Mouse (Mus musculus): ENCODE data around the gene Exoc5.
A peak's percentile ranks its signal among the peaks of the same experiment; 100 is the strongest.
"Not testable (repeated sequence)": the region's sequence is repeated elsewhere in the genome, so short reads cannot be mapped to it uniquely, and the experiment has no call there.

The Exoc5 gene

DNA sequence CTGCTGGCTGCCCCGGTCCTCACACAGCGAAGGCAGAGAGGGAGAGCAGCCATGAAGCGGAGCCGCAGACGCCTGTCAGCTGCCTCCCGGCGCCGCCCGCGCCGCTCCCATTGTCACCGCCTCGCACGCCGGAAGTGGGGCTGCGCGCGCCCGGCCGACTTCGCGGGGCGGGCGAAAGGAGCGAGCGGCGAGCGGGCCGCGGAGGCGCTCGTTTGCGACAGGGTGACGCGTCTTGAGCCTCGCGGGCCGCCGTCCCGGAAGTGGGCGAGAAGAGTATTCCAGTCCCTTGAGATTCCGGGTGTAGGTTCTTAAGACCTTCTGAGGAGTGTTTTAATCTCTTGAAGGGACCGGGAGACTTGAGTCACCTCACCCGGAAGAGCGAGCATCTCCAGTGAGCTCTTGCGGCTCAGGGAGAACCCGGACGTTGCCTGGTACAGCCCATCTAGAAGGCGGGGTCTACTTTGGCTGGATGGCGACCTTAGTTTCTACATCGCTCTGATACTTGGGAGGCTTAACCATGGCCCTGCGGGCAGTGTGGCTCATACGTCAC is at the start of gene Exoc5:
Gene Exoc5 (minus strand): TSS at position 380 of the 550 bp plus-strand sequence.
- DNase-seq (ENCODE audit: extremely low read depth, low read depth, low spot score): peak; percentile 81

DNA sequence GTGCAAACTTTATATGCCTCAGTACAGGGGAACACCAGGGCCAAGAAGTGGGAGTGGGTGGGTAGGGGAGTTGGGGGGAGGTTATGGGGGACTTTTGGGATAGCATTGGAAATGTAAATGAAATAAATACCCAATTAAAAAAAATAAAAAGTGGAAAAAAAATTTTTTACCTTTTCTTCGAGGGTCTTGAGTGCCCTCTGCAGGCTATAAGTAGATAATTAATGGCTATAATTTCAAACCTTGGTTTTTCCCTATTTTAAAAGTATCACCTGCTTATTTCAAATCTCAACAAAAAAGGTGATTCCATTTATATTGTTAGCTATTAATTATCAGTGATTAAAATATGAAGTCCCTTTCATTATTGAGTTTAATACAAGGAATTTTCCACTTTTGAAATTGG is 25.3 kb upstream of the Exoc5 start:
- DNase-seq (ENCODE audit: extremely low read depth, low read depth, low spot score): not testable (repeated sequence)

DNA sequence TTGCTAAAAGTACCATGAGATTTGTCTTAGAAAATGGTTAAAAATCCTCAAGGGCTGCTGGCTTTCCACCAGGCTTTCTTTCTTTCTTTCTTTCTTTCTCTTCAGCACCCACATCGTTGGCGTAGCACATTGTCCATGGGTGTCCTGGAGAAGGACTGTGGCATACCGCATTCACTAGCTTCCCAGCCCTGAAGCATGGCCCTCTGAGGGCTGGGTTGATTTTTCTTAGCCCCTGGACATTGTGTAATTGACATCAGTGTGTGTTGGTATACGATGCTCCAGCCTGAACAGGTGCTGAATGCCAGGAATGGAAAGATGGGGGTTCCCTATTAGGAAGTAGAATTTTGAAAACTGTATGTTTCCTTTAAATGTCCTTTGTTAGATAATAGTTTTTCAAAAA is 24.8 kb upstream of the Exoc5 start:
- no peak for DNase-seq (ENCODE audit: extremely low read depth, low read depth, low spot score)

DNA sequence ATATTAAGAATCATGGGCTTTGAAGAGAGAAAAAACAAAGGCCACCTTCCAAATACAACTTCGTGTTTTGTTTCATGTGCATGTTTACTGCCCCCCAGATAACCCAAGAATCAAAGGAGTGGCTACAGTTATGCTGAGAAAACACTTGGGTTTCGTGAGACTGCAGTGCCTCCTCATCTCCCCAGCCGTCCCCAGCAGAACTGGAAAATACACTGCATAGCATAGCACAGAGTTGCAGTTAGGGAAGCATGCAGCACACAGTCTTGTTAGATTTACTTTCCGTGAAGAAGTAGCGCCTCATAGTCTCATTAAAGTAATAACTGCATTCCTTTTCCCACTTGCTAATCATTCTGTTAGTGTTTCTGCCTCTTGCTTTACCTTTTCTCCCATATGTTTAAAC is 23.6 kb upstream of the Exoc5 start:
- DNase-seq (ENCODE audit: extremely low read depth, low read depth, low spot score): no peak

DNA sequence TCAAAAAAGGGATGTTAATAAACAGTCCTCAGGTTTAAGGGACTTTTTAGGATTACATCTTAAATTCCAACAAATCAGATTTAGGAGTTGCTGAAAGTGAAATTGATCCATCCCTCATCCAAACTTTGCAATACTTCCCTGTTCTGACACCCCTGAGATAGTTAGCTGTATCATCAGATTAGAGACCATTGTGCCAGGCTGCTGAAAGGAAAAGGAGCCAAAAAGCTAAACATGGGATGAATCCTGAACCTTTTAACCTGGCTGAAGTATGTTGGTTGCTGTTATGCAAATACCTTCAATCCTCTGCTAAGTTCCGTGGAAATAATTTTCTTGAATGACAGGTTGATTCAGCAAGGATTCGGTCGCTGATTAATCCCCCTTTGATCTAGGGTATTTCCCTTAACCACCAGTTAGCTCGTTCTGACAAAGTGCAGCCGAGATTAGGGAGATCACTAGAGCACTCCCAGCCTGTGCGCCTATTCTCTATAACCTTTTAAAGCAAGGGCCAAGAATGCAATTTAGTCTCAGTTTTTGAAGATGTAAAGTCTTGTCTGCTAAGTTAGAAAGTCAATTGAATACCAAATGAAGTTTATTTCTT is 23.1 kb upstream of the Exoc5 start:
- DNase-seq (ENCODE audit: extremely low read depth, low read depth, low spot score): no peak

DNA sequence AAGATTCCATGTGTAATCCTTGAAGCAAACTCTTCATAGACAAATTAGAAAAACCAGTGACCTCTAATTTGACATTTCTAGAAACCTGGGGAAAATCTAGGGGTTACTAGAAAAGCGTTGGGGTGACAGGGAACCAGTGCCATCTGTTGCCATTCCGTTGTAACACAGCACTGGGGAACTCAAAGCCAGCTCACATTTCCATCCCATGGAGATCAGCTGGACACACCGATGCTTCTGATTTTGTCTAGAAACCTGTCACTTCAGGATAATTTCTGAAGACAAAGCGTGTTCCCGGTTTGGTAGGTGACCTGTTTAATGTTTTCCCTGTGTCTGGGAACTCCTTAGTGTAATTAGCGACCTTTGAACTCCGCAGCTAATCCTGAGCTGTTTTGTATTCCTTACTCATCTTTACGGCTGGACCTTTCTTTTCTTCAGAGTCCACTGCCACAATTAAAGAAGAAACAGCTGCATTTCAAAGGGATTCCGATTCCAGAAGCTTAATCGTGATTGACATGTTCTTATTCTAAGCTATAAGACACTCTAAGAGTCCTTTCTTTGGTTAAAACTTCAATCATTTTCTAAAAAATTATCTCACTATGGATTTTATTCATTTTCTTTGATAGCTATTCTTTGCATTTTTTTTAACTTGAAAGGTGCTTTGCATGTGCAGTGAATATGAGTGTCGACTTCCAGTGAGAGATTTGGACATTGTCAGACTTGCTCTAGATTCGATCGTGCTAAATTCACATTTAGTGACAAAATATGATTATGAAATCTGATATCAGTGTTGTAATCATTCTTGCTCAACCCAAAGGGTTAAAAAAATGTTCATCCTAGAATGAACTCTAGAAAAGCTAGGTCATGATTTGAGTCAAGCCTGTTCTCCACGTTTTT is 21.9 kb upstream of the Exoc5 start:
- DNase-seq (ENCODE audit: extremely low read depth, low read depth, low spot score): no peak

DNA sequence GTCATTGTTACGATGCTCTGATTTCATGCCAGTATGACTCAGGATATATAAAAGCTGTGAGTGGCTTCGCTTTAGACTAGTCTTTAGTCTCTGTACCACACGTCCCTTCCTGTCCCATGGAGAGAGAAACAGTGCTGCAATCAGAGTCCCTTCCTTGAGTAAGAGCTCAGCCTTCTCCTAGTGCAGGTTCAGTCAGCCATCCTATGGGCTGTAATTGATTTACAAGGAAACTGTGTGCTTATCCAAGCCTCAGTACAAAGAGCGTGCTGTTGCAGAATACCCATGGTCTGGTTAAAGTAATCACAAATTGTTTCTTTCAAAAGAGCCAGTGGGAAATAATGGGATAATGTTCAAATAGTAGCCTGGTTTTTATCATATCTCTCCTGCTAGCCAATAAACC is 20.1 kb upstream of the Exoc5 start:
- DNase-seq (ENCODE audit: extremely low read depth, low read depth, low spot score): no peak

DNA sequence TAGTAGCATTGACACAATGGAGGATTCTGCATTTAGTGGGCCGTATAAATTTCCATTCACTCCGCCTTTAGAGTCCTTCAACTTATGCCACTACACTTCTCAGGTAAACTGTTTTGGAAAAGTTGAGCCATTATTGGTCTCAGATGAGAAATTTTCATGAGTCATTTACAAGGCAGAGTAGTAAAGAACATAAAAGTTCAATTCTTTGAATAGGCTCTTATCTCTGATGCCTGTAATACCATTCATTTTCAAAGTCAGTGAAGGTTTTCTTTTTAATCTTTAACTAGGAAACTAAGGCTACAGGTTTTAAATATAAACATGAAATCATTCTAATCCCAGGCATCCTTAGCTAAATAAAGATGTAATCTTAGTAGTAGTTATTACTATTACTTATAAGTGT is 12.4 kb upstream of the Exoc5 start:
- no peak for DNase-seq (ENCODE audit: extremely low read depth, low read depth, low spot score)

DNA sequence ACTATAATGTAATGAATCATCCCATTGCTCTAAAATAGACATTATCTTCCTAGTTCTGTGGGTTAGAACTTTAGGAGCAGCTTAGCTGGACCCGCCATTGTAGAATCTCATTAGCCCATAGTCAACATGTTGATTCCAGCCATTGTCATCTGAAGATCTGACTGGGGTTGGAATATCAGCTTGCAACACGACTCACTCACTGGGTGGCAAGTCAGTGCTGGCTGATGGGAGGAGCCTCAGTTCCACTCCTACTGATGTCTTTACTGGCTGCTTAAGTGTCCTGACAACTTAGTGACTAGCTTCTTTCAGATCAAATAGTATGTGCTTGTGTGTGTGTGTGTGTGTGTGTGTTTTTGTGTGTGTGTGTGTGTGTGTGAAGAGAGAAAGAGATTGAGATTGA is 7.9 kb upstream of the Exoc5 start:
- no peak for DNase-seq (ENCODE audit: extremely low read depth, low read depth, low spot score)

DNA sequence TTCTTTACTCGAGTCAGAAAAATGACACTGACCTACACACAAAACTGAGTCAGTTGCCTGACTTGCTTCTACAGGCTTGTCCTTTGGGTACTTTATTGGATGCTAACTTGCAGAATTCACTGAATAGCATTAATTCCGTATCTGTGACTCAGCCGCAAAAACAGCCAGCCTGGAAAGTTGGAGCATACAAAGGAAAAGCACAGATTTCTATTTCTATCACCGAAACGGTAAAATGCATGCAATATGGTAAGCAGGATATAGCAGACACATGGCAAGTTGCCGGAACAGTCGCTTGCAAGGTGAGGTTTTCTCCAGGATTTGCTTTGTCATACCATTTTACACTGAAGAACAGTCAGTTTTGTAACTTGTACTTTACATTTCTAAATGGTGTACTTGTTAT is 7.4 kb upstream of the Exoc5 start:
- no peak for DNase-seq (ENCODE audit: extremely low read depth, low read depth, low spot score)

DNA sequence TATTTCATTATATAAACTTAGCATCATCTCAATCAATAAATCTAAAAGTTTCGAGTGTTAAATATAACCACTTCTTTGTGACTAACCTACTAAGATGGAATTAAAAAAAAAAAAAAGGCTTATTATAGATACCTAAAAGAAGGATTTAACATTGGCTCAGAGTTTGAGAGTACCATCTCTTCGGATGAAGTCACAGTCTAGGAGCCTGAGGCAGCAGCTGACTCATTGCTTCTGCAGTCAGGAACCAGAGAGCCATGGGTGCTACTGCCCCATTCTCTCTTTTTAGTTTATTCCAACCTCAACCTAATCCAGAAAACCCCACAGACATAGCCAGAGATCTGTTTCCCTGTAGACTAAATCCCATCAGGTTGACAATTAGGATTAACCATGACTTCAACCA is 6.4 kb upstream of the Exoc5 start:
- no peak for DNase-seq (ENCODE audit: extremely low read depth, low read depth, low spot score)

DNA sequence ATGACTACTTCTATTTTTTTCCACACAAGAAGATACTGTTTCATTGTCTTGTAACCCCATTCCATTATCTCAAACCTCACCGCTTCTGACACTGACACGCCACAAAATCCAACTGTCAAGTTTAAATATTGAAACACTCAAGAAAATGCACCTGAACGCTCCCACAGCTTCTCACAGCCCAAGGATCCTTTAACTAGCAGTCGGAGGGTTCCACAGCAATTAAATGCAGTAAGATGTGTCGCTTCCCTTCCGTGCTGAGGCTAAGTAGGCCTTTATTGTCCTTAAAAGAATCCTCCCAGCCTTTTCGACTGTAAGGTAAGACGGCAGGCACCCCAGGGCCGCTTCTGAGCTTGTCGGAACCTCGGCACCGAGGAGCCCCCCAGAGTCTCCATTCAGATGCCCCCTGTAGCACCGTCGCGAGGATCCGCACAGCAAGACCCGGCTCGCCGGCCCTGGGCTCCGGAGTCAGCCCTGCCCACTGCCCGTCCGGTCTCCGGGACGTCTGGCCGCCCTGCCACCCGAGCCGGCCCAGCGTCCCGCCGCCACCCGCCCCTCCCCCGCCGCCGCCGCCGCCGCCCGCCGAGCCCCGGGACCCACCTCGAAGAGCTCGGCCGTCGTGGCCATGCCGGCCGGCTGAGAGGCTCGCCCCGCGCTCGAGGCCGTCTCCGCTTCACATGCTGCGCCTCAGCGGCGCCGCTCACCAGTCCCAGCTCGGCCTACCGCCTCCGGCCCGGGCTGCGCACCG is 752 bp downstream of the Exoc5 start, which contains the start of gene Ap5m1:
Gene Ap5m1 (plus strand): TSS at position 569 of the 745 bp plus-strand sequence.
- no peak for DNase-seq (ENCODE audit: extremely low read depth, low read depth, low spot score)

DNA sequence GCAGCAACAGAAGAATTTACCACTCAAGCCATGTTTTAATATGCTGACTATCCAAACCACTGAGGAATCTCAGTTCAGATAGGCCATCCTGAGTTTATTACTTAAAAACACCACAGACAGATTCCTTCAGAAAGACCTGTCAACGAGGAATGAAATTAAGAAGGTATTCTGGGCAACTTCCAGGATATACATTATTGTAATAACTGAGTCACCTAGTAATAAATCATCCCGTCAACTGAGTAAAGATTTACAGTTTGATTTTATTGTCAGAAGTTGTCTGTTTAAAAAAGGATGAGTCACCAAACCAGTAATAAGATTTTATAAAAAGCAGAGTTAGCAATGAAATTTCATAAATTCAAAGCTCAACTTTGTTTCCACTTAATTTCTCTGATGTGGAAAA is 2.6 kb downstream of the Exoc5 start:
- no peak for DNase-seq (ENCODE audit: extremely low read depth, low read depth, low spot score)

DNA sequence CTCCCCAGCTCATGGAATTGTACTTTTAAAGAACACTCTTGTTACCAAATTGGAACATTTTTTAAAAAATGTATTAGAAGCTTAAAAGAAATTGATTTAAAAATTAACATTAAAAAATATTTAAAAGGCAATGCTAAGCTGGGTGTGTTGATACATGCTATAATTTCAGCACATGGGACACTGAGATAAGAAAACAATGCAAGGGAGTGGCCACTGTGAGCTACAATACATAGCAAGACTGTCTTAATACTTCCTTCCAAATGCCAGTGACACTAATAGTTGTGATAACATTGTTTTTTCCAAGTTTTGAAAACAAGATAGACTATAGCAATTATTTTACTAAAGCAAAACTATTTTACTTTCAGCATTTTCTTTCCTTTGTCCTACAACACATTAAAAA is 17.0 kb downstream of the Exoc5 start:
- no peak for DNase-seq (ENCODE audit: extremely low read depth, low read depth, low spot score)

DNA sequence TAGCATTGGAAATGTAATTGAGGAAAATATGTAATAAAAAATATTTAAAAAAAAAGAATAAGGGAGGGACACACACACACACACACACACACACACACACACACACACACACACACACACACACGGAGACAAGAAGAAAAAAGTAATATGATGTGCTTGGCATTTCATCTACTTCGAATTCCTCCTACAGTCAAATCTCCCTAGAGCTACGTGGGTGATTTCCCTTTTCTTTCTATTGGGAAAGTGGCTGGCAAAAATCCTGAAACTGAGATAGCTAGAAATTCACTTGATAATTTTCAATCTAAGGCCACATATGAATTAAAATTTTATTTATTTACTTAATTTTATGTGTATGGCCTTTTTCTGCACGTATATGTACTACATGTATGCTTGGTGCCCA is 20.8 kb downstream of the Exoc5 start:
- DNase-seq (ENCODE audit: extremely low read depth, low read depth, low spot score): no peak

DNA sequence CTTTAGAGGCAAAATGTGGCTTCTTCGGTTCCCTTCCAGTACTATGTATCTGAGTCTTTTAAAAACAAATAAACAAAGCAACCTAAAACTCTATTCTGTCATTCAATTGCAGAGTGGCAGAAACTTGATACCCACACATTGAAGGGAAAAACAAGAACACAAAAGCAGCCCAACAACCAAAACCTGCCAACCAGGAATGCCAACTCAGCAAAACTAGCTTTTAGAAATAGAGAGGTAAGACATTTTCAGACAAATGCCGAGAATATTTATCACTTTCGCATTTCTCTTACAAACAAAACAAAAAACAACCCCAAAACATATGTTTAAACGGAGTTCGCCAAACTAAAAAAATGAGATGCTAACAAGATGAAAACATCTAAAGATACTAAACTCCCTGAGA is 37.5 kb downstream of the Exoc5 start:
- no peak for DNase-seq (ENCODE audit: extremely low read depth, low read depth, low spot score)

DNA sequence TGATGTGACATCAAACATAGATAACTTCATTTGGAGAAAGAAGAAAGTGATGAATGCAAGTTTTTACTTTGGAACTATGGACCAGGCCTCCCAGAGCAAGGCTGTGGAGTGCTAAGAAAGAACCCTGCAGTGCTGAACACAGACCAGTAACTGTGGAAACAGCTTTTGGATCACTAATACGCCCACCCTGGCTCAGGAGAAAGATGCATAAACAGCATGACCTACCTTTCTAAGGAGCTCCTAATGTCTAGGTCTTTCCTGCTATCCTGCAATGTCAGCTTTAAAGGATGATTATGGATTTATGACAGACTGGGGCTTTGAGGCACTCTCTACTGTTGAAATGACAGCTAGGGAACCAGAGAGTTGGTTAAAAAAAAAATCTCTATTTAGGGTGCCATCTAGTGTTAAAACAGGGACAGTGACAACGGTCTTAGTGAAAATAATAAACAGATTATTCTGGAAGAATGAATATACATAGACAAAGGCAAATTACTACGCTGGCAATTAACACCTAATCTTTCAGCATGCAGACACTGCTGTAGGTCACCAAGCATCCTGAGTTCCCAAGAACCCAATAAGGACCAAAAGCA is 38.6 kb downstream of the Exoc5 start:
- DNase-seq (ENCODE audit: extremely low read depth, low read depth, low spot score): no peak

DNA sequence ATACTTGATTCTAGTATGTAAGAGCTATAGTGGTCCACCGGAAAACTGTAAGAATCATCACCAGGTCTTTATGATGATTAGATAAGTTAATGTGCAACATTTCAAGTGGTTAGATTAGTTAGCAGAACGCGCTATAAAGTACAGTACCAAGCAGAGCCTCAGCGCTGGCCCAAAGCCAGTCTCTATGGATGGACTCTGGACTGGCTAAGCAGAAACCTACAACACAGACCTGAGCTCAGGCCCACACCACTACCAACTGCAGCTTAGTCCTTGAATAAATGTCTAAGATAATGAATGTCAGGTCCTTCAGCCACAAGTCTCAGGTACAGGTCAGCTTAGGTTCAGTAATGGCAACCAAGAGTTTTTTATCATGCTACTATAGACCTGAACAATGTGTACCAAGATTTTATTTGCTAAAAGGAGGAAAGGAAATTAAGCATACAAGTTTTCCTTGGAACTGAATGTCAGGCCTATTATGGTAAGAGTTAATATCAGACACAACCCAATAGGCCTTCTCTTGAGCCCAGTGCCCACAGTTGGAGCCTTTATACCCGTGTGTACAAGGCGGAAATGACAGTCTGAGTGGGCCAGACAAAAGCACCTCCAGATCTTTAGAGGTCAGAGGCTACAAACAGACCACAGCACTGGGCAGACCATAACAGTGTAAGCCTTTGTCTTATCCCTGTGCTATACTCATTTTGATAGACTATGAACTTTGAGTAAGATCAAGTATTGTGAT is 39.2 kb downstream of the Exoc5 start:
- DNase-seq (ENCODE audit: extremely low read depth, low read depth, low spot score): no peak

DNA sequence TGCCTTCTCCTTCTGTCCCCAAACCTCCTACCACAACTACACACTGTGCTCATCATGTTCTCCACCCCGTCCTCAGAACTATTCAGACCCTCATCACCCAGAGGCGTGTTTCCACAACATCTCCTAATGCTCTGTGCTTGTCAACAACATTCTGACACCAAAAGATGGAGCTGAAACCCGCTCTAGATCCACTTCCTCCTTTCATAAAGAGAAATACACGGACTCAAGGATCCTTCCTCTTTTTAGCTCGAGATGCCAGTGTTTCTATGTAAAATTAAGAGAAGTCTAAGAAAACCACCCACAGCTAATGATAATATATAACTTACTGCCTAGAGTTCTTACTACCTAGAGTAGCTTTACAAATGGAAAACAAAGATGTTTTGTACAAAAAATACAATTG is 46.7 kb downstream of the Exoc5 start:
- no peak for DNase-seq (ENCODE audit: extremely low read depth, low read depth, low spot score)

DNA sequence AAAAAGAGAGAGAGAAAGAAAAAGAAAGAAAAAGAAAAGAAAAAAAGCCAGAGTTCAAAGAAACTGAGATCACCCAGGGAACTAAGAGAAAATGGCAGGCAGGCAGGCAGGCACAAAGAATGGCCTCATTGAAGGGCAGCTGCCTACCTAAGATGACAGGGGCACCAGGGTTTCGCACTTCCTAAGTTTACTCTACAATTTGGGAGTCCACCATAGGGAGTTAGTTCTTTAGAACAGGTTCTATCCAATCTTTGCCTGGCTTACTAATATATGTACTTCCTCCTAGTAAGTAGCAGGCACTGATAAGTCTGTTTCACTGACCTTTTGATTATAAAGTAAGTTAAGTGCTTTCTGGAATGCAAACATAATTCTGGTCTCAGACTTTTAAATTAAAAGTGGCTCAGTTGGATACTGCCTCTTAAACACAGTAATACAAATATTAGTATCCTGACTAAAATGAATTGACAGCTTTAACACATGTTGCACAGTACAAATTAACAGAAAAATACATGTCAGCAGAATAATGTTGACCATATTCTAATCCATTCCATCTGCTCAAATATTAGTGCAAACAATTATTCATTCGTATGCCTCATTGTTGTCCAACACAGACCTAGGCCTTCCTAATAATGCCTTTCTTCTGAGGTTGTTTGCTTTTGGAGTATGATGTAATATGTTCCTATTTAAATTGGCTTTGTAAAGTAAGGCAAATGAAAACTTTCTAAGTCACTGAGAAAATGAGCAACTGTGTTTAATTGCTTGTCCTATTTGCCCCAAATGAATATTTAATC is 57.9 kb downstream of the Exoc5 start:
- DNase-seq (ENCODE audit: extremely low read depth, low read depth, low spot score): no peak
